Mouse (Mus musculus) bone marrow macrophage, adult 2 months (primary cell): ENCODE results near the gene Adamts12. TPM values are rescaled to one million over a fixed set of nuclear protein-coding genes. Genes with fewer than 3 reads are reported as not detected.

ENCODE experiments used
- H3K27ac ChIP-seq: 2 replicates; pipeline ENCODE4 v1.5.1; 2012; ENCODE audit warnings: low read depth, low read length; ENCODE audit not compliant: insufficient read depth
- H3K4me1 ChIP-seq: 2 replicates; pipeline ENCODE4 v1.6.1; 2012; ENCODE audit warnings: low read length; ENCODE audit not compliant: control insufficient read depth, insufficient read depth
- H3K4me3 ChIP-seq: 2 replicates; pipeline ENCODE4 v1.5.1; 2012; ENCODE audit warnings: mild to moderate bottlenecking, low read length, moderate library complexity; ENCODE audit not compliant: insufficient read depth
- CTCF ChIP-seq: IDR thresholded peaks from 2 replicates; pipeline ENCODE4 v1.5.1; 2012; ENCODE audit warnings: low read depth, mild to moderate bottlenecking, low read length, moderate library complexity
- POLR2A ChIP-seq: IDR thresholded peaks from 2 replicates; pipeline ENCODE4 v1.6.1; 2012; ENCODE audit warnings: mild to moderate bottlenecking, low read depth, low read length, borderline replicate concordance
- polyA plus RNA-seq: library from polyadenylated mRNA; stranded (reverse); fragments of >200 nt; gene quantifications from 2 replicates; pipeline ENCODE4 v1.2.4, GENCODE M21; 2012; ENCODE audit not compliant: missing spikeins, insufficient read depth, insufficient read length

The Adamts12 gene
- polyA plus RNA-seq, 1 experiment, result 0.23 TPM

DNA sequence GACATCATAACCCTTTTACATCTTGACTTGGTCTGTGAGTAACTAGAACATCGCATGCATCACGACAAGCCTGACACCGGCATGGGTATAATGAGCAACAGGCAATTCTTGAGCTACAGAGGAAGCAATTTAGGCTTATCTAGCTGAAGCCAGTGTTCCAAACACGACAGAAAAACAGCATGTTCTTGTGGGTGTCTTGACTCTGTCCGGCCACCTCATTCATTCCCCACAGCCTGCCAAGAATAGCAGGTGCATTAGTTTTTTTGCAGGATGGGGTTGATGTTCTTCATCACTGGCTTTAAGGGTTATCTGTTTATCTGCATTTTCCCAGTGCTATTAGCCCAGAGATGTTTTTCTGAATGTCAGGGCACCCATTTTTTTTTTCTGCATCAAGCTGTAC is 42.8 kb downstream of the Adamts12 start:
- no peak for TF ChIP-seq CTCF
- TF ChIP-seq POLR2A, result no peak
- Histone ChIP-seq H3K4me1 (no peaks in the 10 kb centered on the region), H3K27ac (no peak overlapping the region), H3K4me3 (no peak overlapping the region)

DNA sequence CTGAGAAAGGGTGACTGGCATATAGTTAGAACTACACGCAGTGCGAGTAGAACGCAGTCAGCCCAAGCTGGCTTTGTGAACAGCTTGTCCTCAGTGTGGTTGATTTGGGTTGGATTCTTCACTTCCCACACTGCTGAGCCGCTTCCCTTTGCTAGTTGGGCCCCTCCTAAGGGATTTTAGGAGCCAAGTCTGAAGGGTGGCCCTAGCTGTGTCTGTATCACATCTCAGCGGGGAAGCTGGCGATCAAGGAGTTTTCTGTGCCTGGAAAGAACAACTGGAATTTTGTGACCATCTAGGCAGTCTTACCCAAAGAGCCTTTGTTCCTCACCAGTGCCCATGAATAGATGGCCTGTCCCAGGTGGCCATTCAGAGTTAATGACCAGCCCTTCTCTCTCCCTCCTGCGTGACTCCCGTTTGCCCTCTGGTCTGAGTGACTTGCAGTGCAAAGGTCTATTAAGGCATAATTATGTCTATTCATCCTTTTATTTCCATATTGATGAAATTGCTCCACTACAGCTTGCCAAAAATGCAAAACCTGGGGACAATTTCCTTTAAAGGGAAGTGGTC is 50.1 kb downstream of the Adamts12 start:
- H3K27ac ChIP-seq, result no peak overlapping the region

DNA sequence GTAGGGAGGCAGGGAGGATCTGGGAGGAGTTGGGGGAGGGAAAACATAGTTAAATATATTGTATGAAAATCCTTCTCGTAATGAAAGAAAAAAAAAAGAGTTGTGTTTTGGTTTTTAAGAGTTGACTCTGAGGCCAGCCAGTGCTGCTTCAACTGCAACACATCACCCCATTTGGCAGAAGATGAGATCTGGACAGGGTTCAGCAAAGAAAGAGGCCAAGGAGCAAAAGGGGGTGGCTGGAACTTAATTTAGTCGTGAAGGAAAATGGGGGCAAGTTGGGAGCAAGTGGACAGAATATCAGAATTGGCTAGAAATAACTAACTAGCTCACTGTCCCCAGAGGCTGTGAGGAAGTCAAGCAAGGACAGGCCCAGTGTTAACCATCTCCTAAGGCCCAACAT is 51.7 kb downstream of the Adamts12 start:
- Histone ChIP-seq H3K27ac (no peak overlapping the region), H3K4me1 (no peaks in the 10 kb centered on the region), H3K4me3 (no peak overlapping the region)
- TF ChIP-seq CTCF (no peak), POLR2A (no peak)

More for the DNA sequence above, 50.1 kb downstream of the Adamts12 start:
- TF ChIP-seq CTCF (no peak), POLR2A (no peak)
- no peaks in the 10 kb centered on the region for H3K4me1 ChIP-seq
- H3K4me3 ChIP-seq, result no peak overlapping the region

DNA sequence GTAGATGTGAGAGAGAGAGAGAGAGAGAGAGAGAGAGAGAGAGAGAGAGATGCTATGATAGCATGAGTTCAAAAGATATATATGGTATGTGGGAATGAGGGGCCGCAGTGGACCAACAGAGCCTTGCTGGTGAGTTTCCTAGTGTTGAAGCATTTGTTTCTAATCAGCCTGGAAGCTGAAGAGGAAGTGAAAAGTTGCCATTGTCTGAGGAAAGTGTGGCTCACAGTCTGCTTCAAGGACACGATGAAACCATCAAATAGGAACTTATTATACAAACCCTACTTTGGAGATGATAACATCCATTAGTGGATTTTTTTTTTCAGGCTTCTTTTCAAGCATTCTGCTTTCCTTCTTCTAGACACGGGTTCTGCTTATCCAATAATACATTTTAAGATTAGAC is 52.3 kb downstream of the Adamts12 start:
- no peak overlapping the region for H3K27ac ChIP-seq
- H3K4me3 ChIP-seq, result no peak overlapping the region
- no peaks in the 10 kb centered on the region for H3K4me1 ChIP-seq
- no peak for TF ChIP-seq CTCF
- no peak for TF ChIP-seq POLR2A

DNA sequence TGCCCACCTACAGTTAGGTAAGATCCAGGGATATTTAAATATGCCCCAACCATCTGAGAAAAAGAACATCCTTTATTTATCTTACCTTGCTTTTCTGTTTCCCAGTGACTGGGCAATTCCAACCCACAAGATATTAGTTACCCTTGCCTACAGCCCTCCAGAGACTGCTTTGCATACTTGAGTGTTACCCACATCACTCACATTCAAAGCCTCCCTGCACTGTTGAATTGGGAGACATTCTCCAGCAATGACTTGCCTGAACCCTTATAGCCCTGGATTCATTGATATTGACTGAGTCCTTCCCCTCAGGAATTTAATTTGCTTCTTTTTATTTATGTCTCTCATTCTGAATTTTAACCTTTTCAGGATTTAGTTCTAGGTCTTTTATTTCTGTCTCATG is 53.8 kb downstream of the Adamts12 start:
- H3K4me1 ChIP-seq, result no peaks in the 10 kb centered on the region
- no peak overlapping the region for H3K4me3 ChIP-seq
- TF ChIP-seq CTCF (no peak), POLR2A (no peak)
- no peak overlapping the region for H3K27ac ChIP-seq

DNA sequence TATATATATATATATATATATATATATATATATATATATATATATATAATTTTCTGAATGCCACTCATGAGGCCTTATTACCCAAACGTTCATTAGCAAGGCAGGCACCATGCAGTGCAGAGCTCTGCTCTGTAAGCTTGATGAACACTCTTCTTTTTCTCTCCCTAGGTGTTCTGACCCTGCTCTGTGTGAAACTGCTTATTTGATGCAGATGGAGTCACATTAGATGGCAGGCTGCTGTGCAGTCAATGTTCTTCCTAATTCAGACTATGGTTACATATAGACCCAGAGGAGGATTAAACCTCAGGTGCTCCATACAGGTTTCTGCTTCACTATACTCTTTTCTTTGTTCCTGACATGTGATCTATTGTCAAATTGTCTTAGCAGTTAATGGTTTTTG is 57.1 kb downstream of the Adamts12 start:
- Histone ChIP-seq H3K27ac (no peak overlapping the region), H3K4me3 (no peak overlapping the region), H3K4me1 (no peaks in the 10 kb centered on the region)
- TF ChIP-seq CTCF (no peak), POLR2A (no peak)

DNA sequence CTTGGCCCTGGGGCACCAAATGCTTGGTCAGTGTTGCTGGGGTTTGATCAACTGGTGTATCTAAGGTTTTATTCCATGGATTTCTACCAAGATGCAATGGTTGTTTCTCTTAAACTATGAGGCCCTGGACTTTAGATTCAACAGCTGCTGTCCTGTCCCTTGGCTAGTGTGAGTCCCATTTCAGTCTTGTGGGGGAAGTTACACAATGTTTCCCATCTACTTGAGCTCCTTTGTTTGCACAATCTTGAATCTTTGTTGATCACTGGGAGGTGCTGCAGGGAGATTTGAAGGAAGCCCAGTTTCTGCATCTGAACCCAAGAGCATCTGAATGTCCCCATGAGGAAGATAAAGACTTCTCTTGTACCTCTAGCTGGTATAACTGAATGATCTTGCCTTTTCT is 60.8 kb downstream of the Adamts12 start:
- H3K4me1 ChIP-seq, result no peaks in the 10 kb centered on the region
- H3K27ac ChIP-seq, result no peak overlapping the region
- H3K4me3 ChIP-seq, result no peak overlapping the region
- TF ChIP-seq POLR2A (no peak), CTCF (no peak)

DNA sequence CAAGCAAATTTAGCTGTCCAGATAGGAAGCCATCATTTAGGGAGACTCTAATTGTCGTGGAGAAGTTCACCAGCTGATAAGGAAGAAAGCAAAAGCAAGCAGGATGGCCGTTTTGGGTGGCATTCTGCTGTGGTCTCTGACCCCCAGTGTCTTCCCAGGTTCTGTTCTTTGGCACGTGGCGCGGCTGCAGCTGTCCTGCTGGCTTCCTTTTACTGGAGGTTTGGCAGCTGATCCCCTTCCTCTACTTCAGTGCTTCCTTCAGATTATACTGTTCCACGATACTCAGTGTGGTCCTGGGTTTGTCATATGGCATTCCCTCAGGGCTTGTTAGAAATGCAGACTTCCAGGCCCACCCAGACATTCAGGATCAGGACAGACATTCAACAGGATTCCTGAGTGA is 63.9 kb downstream of the Adamts12 start:
- TF ChIP-seq POLR2A (no peak), CTCF (no peak)
- H3K4me1 ChIP-seq, result no peaks in the 10 kb centered on the region
- no peak overlapping the region for H3K27ac ChIP-seq
- H3K4me3 ChIP-seq, result no peak overlapping the region

DNA sequence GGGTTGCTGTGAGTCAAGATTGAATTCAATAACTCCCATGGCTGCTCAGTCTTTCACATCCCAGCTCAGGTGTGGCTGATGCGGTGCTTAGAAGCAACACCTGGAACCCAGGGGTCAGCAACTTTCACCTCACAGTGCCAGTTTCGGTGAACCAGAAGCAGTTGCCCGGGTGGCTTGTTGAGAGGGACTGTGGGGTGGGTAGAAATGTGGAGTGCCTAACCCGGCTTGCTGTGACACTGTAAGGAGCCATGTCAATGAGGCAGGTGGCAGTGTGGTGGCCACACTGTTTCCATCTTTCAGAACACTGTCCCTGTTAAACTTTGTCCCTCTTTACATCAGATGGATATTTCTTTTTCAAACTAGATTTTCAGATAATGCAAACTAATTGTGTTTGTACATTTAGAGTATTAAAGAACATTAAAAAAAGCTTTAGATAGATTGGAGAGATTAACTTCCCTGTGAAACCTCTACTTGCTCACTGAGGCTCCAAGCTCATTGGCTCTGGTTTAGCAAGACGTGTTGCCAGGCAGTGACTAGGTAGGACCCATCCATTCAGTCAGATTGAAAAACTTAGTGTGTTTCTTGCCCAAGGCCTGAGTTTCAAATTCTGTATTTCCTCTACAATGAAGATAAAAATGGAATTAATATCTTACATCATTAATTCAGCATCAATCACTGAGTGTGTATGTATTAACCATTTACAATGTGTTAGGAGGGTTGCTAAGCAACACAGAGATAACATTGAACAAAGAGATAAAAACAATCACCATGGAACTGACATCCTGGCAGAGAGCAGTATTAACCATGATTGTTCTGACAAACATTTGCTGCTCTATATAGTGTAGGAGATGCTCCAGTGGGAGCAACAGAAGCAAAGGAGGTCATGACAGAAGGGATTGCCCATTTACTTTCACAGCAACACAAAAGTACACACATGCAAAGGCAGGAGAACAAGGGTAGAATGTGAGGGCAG is 68.3 kb downstream of the Adamts12 start:
- no peak overlapping the region for H3K4me3 ChIP-seq
- no peaks in the 10 kb centered on the region for H3K4me1 ChIP-seq
- no peak for TF ChIP-seq CTCF
- TF ChIP-seq POLR2A, result no peak
- H3K27ac ChIP-seq, result no peak overlapping the region

DNA sequence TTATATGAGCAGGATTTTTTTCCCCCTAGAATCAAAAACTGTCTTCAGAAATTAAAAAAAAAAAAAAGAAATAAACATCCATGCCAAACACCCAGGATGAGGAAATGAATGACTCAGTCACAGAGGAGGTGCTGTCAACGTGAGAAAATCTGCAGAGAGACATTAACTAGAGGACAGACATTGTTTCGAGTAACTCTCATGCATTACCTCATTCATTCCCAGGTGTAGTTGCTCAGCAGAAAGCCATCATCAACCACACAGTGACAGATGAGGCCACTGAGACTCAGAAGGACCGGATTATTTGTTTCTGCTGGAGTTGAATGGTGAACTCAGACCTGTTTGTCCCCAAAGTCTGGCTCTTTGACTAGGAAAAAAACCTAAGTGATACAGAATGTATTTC is 81.0 kb downstream of the Adamts12 start:
- TF ChIP-seq CTCF (no peak), POLR2A (no peak)
- Histone ChIP-seq H3K27ac (no peak overlapping the region), H3K4me1 (no peaks in the 10 kb centered on the region), H3K4me3 (no peak overlapping the region)

DNA sequence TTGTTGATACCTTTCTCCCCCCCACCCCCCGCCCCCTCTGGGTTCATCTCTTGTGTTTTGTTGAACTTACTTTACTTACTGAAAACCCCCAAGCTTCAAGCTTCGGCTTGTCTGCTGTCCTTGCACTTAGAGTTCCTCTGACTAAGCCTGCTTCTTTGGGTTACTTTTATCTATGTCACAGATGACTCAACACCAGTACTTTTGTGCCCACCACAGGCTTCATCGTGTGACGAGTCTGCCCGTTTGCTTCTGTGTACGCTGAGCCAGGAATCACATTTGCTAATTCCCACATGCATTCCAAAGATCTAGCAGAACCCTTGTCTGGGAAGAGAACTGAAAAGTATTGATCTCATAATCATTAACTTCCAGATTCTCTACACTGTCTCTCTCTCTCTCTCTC is 94.8 kb downstream of the Adamts12 start:
- Histone ChIP-seq H3K4me3 (no peak overlapping the region), H3K27ac (no peak overlapping the region), H3K4me1 (no peaks in the 10 kb centered on the region)
- TF ChIP-seq CTCF (no peak), POLR2A (no peak)
